Mouse (Mus musculus): Measurements from ENCODE around the gene Stab1.

Stab1 gene

DNA sequence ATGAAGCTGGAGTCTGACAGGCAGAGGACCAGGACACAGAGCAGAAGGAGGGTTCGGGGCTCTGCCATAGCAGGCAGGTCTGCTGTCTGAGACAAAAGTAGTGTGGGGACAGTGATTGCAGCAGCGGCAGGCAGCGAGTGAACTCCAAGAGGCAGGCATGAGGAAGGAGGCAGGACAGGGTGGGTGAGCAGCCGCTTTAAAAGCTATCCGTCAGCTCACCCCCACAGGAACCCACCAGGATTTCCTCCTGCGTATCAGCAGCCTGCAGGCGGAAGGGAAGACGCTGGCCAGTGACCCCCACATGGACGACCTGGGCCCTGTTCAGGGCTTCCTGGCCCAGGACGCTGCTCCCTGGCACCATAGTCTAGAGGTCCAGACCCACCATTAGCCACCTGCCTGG is at the start of gene Stab1:
Stab1 (minus strand) TSS at position 217 of the 400 bp plus-strand sequence.
- DNase-seq (ENCODE audit: extremely low read depth, low read depth, low spot score): no peak

GRCm38 (mm10) chr14:31217666-31218065 is 49.2 kb upstream of the Stab1 start, which contains the start of gene Sema3g:
Gene Sema3g (plus strand): TSS chr14:31217860.
- DNase-seq (ENCODE audit: extremely low read depth, low read depth, low spot score): no peak

- no peak for DNase-seq (ENCODE audit: extremely low read depth, low read depth, low spot score)
Observed at GRCm38 (mm10) chr14:31216846-31217245, 48.4 kb upstream of the Stab1 start, which contains the start of gene Nisch. Gene Nisch (minus strand): TSS chr14:31216946.

DNA sequence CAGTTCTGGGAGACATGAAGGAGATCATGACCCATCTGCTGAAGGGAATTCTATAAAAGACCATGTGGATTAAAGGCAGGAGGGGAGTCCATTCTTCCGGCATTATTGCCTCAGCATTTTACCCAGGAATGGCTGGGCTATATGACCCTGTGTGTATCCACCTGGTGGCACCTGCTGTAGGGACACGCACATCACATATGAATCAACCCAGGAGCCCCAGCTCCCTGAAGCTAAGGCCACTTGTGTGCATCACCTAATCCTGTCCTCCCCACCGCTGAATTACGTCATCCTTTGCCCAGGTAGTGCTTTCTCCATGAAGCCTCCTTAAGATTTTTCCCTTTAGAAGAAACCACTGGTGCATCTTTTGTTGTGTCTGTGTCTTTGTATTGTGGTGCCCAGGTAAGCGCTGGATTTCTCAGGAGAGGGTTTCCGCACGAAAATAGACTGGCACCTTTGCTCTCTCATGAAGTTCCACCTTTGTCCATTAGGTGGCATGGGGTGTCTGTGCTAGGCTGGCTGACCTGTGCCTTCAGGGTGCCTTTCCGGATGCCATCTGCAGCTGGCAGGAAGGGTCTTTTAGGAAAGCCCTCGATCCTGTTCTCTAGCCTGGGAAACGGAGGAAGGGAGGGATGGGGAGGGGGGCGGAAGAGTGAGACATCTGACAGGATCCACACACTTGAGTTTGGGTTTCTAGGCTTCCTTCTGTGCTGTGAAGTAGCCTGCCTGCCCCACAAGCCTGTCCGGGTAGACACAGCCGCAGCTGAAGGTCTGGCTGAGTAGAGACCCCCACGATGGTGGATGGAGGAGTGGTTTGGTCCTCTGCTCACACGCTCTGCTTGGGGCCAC is 46.9 kb upstream of the Stab1 start:
- no peak for DNase-seq (ENCODE audit: extremely low read depth, low read depth, low spot score)

DNA sequence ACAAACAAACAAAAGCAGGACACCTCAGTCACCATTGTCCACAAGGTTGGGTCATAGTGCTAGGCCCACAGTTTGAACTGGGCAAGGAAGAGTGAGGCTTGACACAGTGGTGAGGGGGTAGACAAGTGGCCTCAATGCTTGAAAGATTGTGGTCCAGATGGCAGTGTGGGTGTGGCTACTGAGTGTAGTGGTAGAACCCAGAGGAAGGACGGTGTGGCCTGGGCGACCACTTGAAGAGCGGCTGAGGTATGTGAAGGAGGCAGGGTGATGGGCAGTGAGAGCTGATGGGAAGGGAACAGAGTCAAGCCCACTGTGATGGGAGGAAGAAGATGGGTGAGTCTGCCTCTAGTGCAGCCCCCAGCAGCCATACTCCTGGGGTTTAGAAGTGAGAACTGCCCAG is 46.2 kb upstream of the Stab1 start:
- no peak for DNase-seq (ENCODE audit: extremely low read depth, low read depth, low spot score)

DNA sequence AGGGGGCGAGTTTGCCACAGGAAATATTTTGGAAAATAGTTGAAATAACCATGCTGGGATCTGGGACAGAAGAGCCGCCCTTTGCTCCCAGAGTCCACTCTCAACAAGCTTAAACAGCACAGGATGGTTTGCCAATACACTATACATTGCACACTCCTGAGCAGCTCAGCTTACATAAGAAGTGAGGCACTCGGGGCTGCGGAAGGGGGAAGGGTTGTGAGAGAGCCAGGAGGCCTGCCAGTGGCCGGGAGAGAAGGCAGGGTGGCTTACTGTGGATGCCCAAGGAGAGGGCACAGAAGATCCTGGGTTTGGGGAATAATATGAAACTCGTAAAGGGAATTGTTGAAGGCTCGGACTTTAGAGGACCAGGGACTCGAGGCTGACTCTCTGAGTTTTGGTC is 45.4 kb upstream of the Stab1 start:
- DNase-seq (ENCODE audit: extremely low read depth, low read depth, low spot score): no peak

GRCm38 (mm10) chr14:31212499-31212898 is 44.1 kb upstream of the Stab1 start:
- DNase-seq (ENCODE audit: extremely low read depth, low read depth, low spot score): no peak

- DNase-seq (ENCODE audit: extremely low read depth, low read depth, low spot score): no peak
Observed at GRCm38 (mm10) chr14:31211854-31212253, 43.4 kb upstream of the Stab1 start.

DNA sequence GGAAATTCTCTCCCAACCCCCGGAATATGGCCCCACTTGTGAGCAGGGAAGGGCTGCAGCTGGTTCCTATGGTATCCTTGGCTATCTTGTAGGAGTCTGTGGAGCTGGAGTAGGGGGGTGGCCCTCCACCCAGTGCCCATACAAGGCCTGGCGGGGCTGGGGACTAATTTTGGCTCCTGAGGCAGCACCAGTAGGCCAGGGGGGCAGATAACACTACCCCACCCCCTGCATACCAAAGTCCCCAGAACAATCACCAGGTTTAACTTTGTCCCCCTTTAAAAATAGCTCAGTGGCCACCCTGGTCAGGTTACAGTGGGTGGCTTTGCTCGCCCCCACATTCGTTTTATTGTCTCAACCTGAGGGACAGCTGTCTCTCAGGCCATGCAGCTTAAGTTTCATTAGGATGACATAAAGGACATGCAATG is 40.7 kb upstream of the Stab1 start:
- DNase-seq (ENCODE audit: extremely low read depth, low read depth, low spot score): no peak

DNA sequence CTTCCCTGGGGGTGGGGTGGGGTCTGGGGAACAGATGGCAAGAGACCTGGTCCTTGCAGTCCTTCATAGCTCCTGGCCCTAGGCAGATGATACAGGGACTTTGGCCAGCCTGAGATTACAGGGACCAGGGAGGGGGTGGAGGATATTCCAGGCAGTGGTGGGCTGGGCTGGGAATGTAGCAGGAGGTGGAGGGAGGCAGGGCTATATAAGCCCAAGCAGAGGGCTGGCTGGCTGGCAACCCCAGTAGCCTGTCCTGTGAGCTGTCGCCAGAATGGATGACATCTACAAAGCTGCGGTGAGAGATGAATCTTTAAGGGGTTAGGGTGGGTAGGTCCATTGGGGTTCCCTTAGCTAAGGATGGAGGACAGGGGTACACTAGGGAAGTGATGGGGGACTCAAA is 39.6 kb upstream of the Stab1 start, which contains the start of gene Tnnc1:
Tnnc1 (plus strand) TSS at position 229 of the 400 bp plus-strand sequence.
- DNase-seq (ENCODE audit: extremely low read depth, low read depth, low spot score): no peak

DNA sequence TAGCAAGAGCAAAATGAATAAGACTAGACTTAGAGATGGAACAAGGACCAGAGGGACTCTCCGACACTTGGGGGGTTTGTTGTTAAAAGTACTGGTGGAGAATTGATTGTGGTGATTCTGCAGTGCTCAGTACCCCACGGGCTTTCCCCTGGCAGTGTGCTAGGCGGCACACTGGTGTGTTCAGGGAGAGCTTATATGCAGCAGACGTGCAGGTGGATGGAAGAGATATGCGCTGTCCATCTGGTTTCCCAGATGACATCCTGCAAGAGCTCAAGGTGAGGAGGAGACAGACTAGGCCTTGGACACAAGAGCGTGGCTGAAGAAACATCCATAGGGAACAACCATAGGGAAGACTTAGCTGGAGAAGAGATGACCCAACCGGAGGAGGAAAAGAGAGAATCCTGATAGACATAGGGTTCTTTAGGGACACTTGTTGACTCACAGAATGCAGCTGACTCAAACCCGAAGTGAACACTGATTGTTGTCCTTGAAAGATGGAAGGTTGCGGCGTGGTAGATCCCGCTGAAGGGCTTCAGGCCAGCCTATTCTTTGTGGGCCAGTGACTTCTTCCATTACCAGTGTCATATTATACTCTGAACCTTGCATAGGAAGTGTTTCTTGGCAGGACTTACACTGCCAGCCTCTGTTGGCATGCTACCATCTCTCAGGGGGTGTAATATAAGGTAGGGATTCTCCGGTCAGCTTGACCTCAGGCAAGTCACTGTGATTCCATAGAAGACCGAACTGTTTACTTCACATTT is 38.8 kb upstream of the Stab1 start:
- no peak for DNase-seq (ENCODE audit: extremely low read depth, low read depth, low spot score)

GRCm38 (mm10) chr14:31206472-31206981 is 38.1 kb upstream of the Stab1 start:
- DNase-seq (ENCODE audit: extremely low read depth, low read depth, low spot score): no peak

DNA sequence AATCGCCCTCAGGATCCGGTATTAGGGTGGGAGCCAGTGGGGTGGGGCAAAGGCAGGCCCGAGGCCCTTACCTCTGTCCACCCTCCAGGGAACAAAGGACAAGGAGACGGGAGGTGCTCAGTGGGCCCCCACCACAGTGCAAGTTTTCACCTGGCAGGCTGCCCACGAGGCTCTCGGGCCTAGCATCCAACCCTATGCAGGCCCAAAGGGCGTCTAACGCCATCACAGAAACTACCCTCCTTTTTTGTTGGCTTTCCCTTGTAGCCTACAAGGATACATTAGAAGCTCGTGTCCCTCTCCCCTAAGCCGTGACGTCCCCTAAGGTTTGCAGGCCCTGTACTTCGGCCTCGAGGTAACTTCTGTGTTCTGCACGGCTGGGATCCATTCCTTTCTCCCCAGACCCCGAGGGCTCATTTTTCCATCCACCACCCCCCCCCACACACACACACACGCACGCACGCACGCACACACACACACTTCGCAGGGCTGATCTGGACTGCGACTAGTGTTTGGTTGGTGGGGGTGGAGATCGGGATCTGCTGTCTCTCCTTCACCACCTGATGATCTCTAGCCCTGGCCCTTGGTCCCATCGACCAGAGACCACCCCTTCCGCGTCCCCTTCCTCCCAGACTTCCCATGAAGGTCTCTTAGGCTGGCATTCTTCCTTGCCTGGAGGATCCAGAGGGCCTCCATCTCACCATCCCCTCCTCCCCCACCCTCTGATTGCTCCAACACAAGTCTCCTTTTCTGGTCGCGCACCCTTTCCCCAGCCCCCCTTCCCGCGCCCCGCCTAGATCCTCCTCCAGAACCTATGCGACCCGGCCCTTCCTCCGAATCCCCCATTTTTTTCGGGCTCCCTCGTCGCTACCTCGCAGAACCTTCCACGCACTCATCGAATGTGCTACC is 37.4 kb upstream of the Stab1 start:
- DNase-seq (ENCODE audit: extremely low read depth, low read depth, low spot score): no peak

DNA sequence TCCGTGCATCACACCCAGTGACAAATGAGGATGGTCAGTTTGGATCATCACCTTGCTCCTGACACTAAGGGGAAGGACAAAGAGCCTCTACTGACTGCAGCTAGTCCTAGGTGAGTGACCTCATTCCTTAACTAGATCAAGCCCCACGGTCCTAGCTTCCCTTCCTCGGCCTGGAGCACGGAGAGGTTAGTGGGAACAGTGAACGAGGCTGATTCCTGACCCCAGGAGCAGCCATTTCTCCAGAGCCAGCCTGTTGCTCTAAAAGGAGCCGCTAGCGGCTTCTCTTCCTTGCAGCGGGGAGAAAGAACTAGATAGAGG is 36.8 kb upstream of the Stab1 start:
- no peak for DNase-seq (ENCODE audit: extremely low read depth, low read depth, low spot score)

DNA sequence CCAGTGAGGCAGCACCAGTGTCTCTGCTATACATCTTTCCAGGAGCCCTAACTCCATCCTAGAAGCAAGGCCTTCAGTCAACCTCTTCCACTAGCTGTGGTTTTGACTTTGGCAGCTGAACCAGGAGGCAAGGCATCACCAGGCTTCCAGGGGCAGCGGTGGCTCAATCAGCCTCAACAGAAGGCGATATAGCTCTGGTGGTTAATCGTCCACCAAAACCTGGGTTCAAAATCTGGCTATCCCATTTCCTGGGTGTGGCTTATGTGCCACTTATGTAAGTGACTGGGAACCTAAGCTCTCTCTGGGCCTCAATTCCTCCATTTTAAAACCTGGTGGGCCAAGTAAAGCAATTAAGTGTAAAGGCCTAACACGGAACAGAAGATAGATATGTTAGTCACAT is 36.4 kb upstream of the Stab1 start:
- no peak for DNase-seq (ENCODE audit: extremely low read depth, low read depth, low spot score)

GRCm38 (mm10) chr14:31200038-31200437 is 31.6 kb upstream of the Stab1 start:
- no peak for DNase-seq (ENCODE audit: extremely low read depth, low read depth, low spot score)

DNA sequence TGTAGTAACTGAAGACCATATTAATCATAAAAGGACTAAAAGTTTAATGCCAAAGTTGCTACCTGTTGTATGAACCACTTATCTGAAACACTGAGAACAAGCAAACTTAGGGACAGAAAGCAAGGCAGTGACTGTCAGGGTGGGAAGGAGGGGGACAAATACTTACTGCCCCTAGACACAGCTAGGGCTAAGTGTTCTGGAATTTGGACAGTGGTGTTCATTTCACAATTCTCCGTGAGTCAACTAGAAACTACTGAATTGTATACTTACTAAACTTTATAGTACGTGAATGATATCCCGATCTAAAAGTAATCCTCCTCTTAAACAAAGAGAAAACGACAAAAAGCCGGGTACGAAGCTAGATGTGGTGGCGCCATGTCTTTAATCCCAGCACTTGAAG is 31.2 kb upstream of the Stab1 start:
- no peak for DNase-seq (ENCODE audit: extremely low read depth, low read depth, low spot score)

DNA sequence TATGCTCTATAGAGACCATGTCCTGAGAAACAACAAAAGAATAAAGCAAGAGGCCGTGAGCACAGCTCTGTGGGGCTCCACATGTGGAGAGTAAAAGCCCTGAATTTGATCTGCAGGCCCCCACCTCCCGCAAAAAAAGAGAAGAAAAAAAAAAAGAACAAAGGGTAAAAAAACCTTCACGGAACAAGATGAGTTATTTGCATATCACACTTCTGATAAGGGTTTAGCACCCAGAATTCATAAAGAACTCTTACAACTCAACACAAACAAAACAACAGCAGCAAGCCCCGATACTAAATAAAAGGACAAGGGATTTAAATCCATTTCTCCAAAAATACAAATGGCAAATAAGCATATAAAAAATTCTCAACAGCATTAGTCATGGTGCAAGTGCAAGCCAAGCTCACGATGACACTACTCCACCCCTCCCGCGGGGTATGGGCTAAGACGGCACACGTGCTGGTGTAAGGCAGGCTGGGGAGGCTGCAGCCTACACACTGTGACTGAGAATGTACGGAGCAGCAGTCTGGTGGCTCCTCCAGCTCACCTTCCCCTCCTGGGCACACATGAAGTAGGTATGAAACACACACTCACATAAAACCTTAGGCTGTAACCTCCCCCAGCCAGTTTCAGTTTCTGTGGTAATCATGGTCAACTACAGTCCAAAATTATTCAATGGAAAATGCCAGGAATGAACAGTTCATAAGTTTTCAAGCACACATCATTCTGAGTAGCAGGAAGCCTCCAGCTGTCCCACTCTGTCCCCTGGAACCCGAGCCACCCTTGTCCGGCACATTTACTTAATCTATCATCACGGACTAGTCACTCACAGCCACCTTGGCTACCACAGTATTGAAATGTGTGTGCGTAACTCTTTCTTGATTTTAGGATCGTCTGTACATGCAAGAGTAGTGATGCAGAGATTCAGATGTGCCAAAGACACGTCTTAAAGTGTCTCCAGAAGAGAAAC is 29.4 kb upstream of the Stab1 start:
- DNase-seq (ENCODE audit: extremely low read depth, low read depth, low spot score): no peak

- DNase-seq (ENCODE audit: extremely low read depth, low read depth, low spot score): no peak
Observed at GRCm38 (mm10) chr14:31195968-31196367, 27.5 kb upstream of the Stab1 start.

GRCm38 (mm10) chr14:31195521-31195920 is 27.1 kb upstream of the Stab1 start:
- no peak for DNase-seq (ENCODE audit: extremely low read depth, low read depth, low spot score)

Measured in fat pad, adult 2 months (tissue).